Mouse (Mus musculus) small intestine, adult 2 months (tissue): Measurements from ENCODE around the gene Atxn7l2.

Experiments used
- CTCF ChIP-seq: fragments of 200-500 bp; IDR thresholded peaks from 2 replicates; pipeline ENCODE4 v1.5.1; 2012; ENCODE audit warnings: low read depth, mild to moderate bottlenecking, control low read depth, inconsistent platforms, low read length, moderate library complexity, mixed read lengths; ENCODE audit not compliant: insufficient replicate concordance, insufficient read length; ENCODE audit errors: extremely low read depth
- POLR2A ChIP-seq: fragments of 200-500 bp; IDR thresholded peaks from 2 replicates; pipeline ENCODE4 v1.6.1; 2012; ENCODE audit warnings: low read depth, mild to moderate bottlenecking, control low read depth, inconsistent platforms, low read length, moderate library complexity

DNA sequence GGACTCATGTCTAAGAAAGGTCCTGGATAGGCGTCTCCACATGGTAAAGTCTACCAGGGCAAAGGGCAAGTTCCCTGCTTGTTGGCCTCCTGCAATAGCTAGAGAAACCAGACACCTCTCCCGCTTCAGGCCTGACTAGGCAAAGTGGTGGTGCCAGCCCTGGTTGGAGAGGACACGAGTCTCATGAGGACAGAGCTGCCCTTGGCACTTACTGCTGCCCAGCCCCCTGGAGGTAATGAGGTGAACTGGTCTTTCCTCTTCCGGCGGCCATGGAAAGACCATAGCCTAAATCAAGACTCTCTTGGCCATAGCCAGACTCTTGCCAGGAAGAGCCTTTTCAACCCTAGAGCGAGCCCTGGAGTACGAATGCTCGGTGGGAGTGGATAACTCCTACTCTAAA is 1.7 kb upstream of the Atxn7l2 start:
- TF ChIP-seq POLR2A (no peak), CTCF (no peak)
